Mouse (Mus musculus) C2C12 (cell line): Measurements from ENCODE around the gene Tbx1.

Source experiments
- CEBPB ChIP-seq: IDR thresholded peaks from one replicate; pipeline ENCODE4 v1.6.1; 2011; ENCODE audit warnings: low read depth, mild to moderate bottlenecking, control low read depth, moderate library complexity
- CTCF ChIP-seq: IDR thresholded peaks from one replicate; pipeline ENCODE4 v1.5.1; 2011; ENCODE audit not compliant: control insufficient read depth, insufficient read depth, insufficient read length
- MAX ChIP-seq: IDR thresholded peaks from one replicate; pipeline ENCODE4 v1.6.1; 2011; ENCODE audit warnings: mild to moderate bottlenecking, control low read depth
- MYOG ChIP-seq: IDR thresholded peaks from one replicate; pipeline ENCODE4 v1.6.1; 2011; ENCODE audit not compliant: control insufficient read depth, insufficient read length; ENCODE audit errors: extremely low read depth
- USF1 ChIP-seq: IDR thresholded peaks from one replicate; pipeline ENCODE4 v1.6.1; 2011; ENCODE audit warnings: low read depth, mild to moderate bottlenecking, control low read depth, moderate library complexity

GRCm38 (mm10) chr16:18632059-18632458, 41.6 kb upstream of the Tbx1 start:
- no peak for TF ChIP-seq CTCF
- no peak for TF ChIP-seq MYOG
- no peak for TF ChIP-seq USF1
- no peak for TF ChIP-seq CEBPB
- TF ChIP-seq MAX, result no peak
